Mouse (Mus musculus): Measurements from ENCODE around the gene Dcps. TPM values are rescaled to one million over a fixed set of nuclear protein-coding genes. Genes with fewer than 3 reads are reported as not detected.

Dcps gene
- polyA plus RNA-seq, 1 experiment from 2014 or later, result 50.0 TPM

DNA sequence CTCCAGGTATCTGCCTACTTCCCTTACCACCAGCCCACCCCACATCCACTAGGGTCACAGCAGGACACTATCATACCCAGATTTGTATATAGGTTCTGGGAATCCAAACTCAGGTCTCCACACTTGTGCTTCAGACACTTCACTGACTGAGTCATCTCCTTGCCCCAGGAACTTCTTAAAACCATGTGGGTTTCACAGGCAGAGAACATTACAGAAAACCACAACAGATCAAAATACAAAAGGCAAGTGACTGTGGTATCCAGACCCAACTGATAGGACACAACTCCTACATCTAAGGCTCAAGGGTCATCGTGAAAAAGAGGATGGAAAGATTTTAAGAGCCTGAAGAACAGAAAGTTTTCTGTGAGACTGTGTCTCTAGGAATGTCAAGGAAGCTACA, 2.5 kb downstream of the Dcps start:
- H3K4me3 ChIP-seq (replicated peaks), result no peak overlapping the region

DNA sequence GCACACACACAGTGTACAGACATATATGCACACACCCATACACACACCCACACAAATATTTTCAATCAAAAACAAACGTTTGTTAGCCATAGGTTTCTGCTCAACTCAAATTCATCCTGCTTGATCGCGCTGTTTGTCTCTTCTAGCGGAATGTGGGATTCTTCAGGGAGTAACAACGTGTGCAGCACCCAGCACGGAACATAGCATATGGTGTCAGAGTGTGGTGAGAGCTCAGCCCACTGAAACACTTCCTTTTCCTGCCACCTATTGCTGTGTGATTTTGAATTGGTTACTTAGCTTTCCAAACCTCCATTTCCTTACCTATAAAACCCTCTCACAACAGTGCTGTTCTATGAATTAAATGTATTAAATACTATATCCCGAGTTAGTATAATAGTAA, 5.8 kb downstream of the Dcps start:
- no peak overlapping the region for H3K9ac ChIP-seq
- H3K36me3 ChIP-seq (replicated peaks), result peaks cover 29% of the 10 kb centered on the region
- no peak overlapping the region for H3K4me2 ChIP-seq
- H3K9me3 ChIP-seq (replicated peaks), result no peaks in the 10 kb centered on the region
- ATAC-seq (ENCODE audit: insufficient read depth), result no peak
- no peak overlapping the region for H3K4me3 ChIP-seq (replicated peaks)
- H3K4me1 ChIP-seq (replicated peaks), result peaks cover 37% of the 10 kb centered on the region
- no peak overlapping the region for H3K27ac ChIP-seq (replicated peaks)
- no peaks in the 10 kb centered on the region for H3K27me3 ChIP-seq
- WGBS (ENCODE audit: insufficient replicate concordance), result 76% methylated on average over 7 of the region's 7 CpGs

More for the DNA sequence above, 2.5 kb downstream of the Dcps start:
- 60% methylated on average over 1 of the region's 1 CpGs for WGBS (ENCODE audit: insufficient replicate concordance)
- Histone ChIP-seq H3K9ac (no peak overlapping the region), H3K4me1 (replicated peaks) (peaks cover 40% of the 10 kb centered on the region), H3K27me3 (no peaks in the 10 kb centered on the region), H3K36me3 (replicated peaks) (peaks cover 23% of the 10 kb centered on the region), H3K27ac (replicated peaks) (0 out of 2 replicates have a peak overlapping the region, but pooled peaks have one; percentile 1), H3K9me3 (replicated peaks) (no peaks in the 10 kb centered on the region), H3K4me2 (no peak overlapping the region)
- ATAC-seq (ENCODE audit: insufficient read depth), result no peak

DNA sequence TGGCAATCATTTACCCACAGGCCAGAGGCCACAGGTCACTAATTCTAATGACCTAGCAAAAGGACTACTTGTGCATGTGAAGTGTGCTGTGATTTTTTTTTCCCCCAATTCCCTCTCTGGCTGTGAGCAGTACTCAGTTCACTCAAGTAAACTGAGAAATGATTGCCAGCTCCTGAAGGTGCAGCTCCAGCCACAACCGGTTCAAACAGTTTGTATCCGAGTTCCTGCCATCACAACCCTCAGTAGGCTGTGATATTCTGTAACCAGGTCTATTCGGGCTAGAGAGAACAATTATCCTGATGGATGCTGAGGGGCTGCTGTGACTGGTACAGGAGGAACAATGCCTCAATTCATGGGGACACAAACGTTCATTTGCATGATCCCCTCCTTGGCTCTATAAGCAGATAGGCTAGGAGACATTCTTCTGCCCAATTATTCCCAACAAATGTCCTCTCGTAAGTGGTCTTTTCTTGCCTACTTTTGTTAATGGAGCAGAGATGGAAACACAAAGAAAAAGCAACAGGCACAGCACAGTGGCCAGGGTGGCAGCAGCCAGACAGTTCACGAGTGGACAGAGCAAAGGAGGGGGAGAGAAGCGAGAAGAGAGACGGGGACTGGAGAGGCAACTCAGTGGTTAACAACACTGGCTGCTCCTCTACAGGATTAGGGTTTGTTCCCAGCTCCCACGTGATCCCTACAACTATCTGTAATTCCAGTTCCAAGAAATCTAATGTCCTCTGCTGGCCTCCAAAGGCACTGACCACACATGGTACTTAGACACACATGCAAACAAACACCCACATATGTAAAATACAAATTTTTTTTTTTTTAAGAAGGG, 8.8 kb downstream of the Dcps start:
- Histone ChIP-seq H3K4me1 (replicated peaks) (peaks cover 12% of the 10 kb centered on the region), H3K27me3 (no peaks in the 10 kb centered on the region), H3K4me2 (no peak overlapping the region), H3K9ac (no peak overlapping the region), H3K4me3 (replicated peaks) (no peak overlapping the region), H3K36me3 (replicated peaks) (peaks cover 41% of the 10 kb centered on the region), H3K27ac (replicated peaks) (peak overlapping the region; percentile 64), H3K9me3 (replicated peaks) (no peaks in the 10 kb centered on the region)
- 65% methylated on average over 9 of the region's 9 CpGs for WGBS (ENCODE audit: insufficient replicate concordance)
- no peak for ATAC-seq (ENCODE audit: insufficient read depth)

DNA sequence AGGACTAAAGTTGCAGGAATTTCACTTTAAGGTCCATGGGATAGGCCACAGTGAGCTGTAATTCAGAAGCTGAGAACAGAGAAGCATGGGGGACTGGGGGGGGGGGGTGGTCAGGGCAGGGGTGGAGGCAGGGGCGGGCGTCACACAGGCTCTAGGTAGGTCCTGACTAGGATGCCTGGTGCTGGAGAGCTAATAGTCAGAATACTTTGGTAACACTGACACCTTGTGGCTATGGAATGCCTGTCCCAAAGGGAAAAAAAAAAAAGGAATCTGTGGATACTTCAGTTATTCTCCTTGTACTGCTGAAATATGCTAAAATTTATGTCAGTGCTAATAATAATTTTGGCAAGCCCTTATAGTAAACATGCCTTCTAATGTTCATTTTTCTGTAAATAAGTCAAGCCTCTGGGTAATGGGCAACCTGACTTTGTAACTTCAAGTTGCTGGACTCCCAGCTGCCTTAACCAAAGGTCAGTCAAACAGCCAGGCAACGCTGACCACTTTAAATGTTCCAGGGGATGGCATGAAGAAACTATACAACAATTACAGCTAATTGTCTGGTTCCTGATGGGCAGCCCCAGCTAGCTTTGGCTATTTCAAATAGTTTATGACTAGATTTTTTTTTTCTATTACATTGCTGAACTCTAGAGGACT, 9.6 kb downstream of the Dcps start:
- ATAC-seq (ENCODE audit: insufficient read depth), result peak; percentile 32; the same call in 1 of the 2 replicates
- WGBS (ENCODE audit: insufficient replicate concordance), result 42% methylated on average over 3 of the region's 3 CpGs

DNA sequence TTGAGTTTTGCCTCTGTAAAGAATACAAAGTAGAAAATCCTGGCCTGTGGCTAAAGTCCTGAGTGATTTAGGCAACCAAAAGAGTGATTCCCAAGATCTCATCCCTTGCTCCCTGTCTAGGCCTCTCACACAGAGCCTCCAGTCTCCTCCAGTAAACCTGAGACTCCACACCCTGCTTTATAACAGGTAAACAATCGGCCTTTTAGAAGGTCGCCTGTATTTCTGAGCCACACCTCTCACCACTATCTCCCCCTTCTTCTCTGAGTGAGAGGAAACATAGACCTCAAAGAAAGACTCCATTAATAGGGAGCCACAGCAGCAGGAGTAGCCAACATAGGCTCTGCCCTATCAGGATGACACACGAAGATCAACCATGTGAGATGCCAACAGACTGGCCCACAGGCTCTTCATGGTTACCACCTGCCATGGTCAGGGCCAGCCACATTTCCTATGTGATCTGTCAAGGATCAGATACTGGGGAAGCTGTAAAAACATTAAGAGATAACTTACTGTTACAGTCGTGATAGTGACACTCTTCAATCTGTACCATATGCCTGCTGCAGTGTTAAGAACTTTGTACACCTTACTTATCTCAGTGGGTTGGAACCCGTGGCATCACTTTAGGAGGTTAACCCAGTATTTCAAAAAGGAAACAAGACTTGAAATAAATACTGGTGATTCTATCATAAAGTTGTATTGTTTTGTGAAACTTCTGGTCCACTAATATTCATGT, 11.6 kb downstream of the Dcps start:
- no peak for ATAC-seq (ENCODE audit: insufficient read depth)
- Histone ChIP-seq H3K36me3 (replicated peaks) (peaks cover 26% of the 10 kb centered on the region), H3K4me1 (replicated peaks) (peaks cover 10% of the 10 kb centered on the region), H3K27ac (replicated peaks) (no peak overlapping the region), H3K4me2 (no peak overlapping the region), H3K9ac (no peak overlapping the region), H3K27me3 (no peaks in the 10 kb centered on the region), H3K9me3 (replicated peaks) (no peaks in the 10 kb centered on the region), H3K4me3 (replicated peaks) (no peak overlapping the region)
- WGBS (ENCODE audit: insufficient replicate concordance), result 42% methylated on average over 5 of the region's 5 CpGs

More for the DNA sequence above, 9.6 kb downstream of the Dcps start:
- Histone ChIP-seq H3K4me2 (no peak overlapping the region), H3K9me3 (replicated peaks) (no peaks in the 10 kb centered on the region), H3K4me3 (replicated peaks) (no peak overlapping the region), H3K9ac (no peak overlapping the region), H3K4me1 (replicated peaks) (peaks cover 10% of the 10 kb centered on the region), H3K27ac (replicated peaks) (peak overlapping the region; percentile 64; the same call in 1 of the 2 replicates), H3K27me3 (no peaks in the 10 kb centered on the region), H3K36me3 (replicated peaks) (peaks cover 41% of the 10 kb centered on the region)

DNA sequence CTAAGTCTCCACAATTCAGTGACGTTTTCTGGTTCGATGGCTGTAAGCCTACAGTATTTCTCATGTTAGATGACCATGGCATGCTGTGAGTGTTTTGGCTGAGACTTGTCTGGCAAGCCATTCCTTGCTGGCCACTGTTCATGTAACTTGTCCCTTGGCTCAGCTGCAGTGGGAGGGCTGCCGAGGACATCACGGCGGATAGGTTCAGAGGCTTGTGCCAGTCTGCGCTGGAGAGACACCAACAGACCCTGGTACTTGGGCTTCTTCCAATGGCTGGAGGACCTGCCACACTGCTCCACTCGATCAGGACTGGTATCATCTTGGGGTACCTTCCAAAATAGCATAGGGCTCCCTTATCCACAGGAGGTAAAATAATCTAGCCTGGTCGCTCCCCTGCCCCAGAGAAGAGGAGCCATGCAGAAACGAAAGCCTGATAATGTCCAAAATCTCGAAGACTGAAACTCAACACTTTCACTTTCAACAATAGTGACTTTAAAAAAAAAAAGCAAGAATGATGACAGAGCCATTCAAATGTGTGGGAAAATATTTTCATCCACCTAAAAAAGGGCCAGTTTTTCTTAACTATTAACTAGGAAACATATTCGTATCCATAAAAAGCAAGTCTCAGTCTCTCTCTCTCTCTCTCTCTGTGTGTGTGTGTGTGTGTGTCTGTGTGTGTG, 12.7 kb downstream of the Dcps start:
- peaks cover 9% of the 10 kb centered on the region for H3K4me1 ChIP-seq (replicated peaks)
- 81% methylated on average over 11 of the region's 11 CpGs for WGBS (ENCODE audit: insufficient replicate concordance)
- H3K4me3 ChIP-seq (replicated peaks), result no peak overlapping the region

DNA sequence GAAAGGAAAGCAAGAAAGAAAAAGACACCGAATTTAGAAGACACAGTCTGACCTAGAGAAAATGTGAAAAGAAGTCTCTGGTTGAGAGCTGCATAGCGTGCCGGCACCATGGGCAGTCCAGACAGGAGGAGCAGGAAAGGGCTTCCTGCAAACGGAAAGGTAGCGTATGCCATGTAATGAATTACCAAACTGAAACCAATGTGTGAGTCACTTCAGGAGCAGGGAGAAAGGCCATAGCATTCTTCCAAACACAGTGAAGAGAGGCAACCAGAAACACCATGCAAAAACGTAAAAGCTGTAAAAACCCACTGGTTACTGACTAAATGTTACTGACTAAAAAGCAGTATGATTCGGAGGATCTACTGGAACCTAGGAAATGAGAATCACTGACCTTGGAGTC, 14.1 kb downstream of the Dcps start:
- Histone ChIP-seq H3K27me3 (no peaks in the 10 kb centered on the region), H3K27ac (replicated peaks) (no peak overlapping the region), H3K9me3 (replicated peaks) (no peaks in the 10 kb centered on the region), H3K4me3 (replicated peaks) (no peak overlapping the region), H3K4me1 (replicated peaks) (0 out of 2 replicates have a peak, but pooled peaks cover 4% of the 10 kb centered on the region), H3K36me3 (replicated peaks) (peaks cover 26% of the 10 kb centered on the region), H3K4me2 (no peak overlapping the region), H3K9ac (no peak overlapping the region)
- WGBS (ENCODE audit: insufficient replicate concordance), result 82% methylated on average over 7 of the region's 7 CpGs
- no peak for ATAC-seq (ENCODE audit: insufficient read depth)

More for the DNA sequence above, 12.7 kb downstream of the Dcps start:
- Histone ChIP-seq H3K27me3 (no peaks in the 10 kb centered on the region), H3K9me3 (replicated peaks) (no peaks in the 10 kb centered on the region), H3K4me2 (no peak overlapping the region), H3K9ac (no peak overlapping the region), H3K36me3 (replicated peaks) (peaks cover 26% of the 10 kb centered on the region), H3K27ac (replicated peaks) (no peak overlapping the region)
- ATAC-seq (ENCODE audit: insufficient read depth), result no peak

DNA sequence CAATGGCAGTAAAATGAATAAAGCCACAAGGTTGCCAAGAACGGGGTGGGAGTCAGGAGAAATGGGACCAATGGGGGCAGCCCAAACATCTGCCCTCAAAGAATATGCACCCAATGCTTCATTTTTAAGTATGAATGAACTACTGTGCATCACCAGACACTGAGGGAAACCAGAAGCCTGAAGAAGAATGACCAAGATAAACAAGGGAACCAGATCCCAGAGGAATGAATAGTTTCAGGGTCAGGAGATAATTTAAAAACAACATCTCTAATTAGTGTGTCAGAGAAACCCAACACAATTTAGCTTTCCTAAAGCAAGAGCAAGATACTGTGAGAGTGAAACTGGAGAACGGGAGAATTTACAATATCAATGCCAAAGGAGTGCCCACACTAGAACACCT, 15.2 kb downstream of the Dcps start:
- Histone ChIP-seq H3K36me3 (replicated peaks) (peaks cover 26% of the 10 kb centered on the region), H3K4me3 (replicated peaks) (no peak overlapping the region), H3K4me2 (no peak overlapping the region), H3K4me1 (replicated peaks) (0 out of 2 replicates have a peak, but pooled peaks cover 4% of the 10 kb centered on the region), H3K27ac (replicated peaks) (no peak overlapping the region), H3K9me3 (replicated peaks) (no peaks in the 10 kb centered on the region), H3K27me3 (no peaks in the 10 kb centered on the region), H3K9ac (no peak overlapping the region)
- WGBS (ENCODE audit: insufficient replicate concordance), result 67% methylated on average over 2 of the region's 2 CpGs
- ATAC-seq (ENCODE audit: insufficient read depth), result no peak

DNA sequence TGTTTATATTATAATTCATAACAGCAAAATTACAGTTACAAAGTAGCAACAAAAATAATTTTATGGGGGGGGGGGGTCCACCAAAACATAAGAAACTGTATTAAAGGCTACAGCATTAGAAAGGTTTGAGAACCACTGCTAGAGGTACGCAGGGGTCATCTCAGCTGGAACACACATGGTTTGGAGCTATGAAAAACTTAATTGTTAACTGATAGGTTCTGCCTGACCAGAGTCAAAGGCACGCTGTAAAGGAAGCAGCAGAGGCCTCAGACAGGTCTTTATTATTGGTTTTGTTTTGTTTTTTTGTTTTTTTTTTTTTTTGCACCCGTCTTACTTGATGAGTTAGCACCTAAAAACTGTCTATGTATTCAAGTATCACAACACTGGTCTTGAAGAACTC, 17.4 kb downstream of the Dcps start:
- H3K4me1 ChIP-seq (replicated peaks), result no peaks in the 10 kb centered on the region
- no peak overlapping the region for H3K4me2 ChIP-seq
- H3K9me3 ChIP-seq (replicated peaks), result no peaks in the 10 kb centered on the region
- H3K4me3 ChIP-seq (replicated peaks), result no peak overlapping the region
- no peak overlapping the region for H3K9ac ChIP-seq
- 75% methylated on average over 3 of the region's 3 CpGs for WGBS (ENCODE audit: insufficient replicate concordance)
- peaks cover 18% of the 10 kb centered on the region; the same call in 1 of the 2 replicates for H3K36me3 ChIP-seq (replicated peaks)
- no peak for ATAC-seq (ENCODE audit: insufficient read depth)
- H3K27me3 ChIP-seq, result no peaks in the 10 kb centered on the region
- H3K27ac ChIP-seq (replicated peaks), result no peak overlapping the region

DNA sequence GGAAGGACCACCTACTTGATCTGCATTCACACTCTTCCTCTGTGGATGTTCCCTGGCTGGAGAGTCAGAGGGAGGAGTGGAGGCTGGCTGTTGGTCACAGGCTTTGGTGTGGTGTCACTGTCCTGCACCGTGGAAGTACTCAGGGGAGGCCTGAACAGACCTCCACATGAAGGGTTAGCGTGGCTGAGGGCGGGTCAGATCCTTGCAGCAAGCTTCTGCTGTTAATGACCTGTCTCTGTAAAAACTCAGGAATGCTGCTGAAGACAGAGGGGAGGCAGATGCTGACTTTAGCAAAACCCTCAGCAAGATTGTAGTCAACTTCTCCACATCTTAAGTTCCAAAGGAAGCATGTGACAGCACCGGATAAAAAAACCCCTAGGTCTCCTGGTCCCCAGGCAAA, 19.0 kb downstream of the Dcps start:
- no peaks in the 10 kb centered on the region for H3K9me3 ChIP-seq (replicated peaks)
- H3K9ac ChIP-seq, result no peak overlapping the region
- H3K36me3 ChIP-seq (replicated peaks), result peaks cover 7% of the 10 kb centered on the region; the same call in 1 of the 2 replicates
- no peak overlapping the region for H3K27ac ChIP-seq (replicated peaks)
- no peak for ATAC-seq (ENCODE audit: insufficient read depth)
- H3K4me2 ChIP-seq, result no peak overlapping the region
- H3K27me3 ChIP-seq, result no peaks in the 10 kb centered on the region
- no peak overlapping the region for H3K4me3 ChIP-seq (replicated peaks)
- H3K4me1 ChIP-seq (replicated peaks), result no peaks in the 10 kb centered on the region
- WGBS (ENCODE audit: insufficient replicate concordance), result 78% methylated on average over 4 of the region's 4 CpGs
